Mouse (Mus musculus) CH12.LX (cell line): ENCODE results near the gene Dclre1b.

ENCODE experiments used
- CTCF ChIP-seq, 2 experiments: IDR thresholded peaks in 1 of 2; conservative IDR thresholded peaks in 1 of 2; 2 replicates each; pipeline ENCODE4 v1.5.1; 2011 to 2012; ENCODE audit warnings: low read depth in 2 of 2, low read length in 2 of 2, improper control_type of control experiment in 1 of 2, inconsistent platforms in 1 of 2, mild to moderate bottlenecking in 1 of 2, moderate library complexity in 1 of 2
- EP300 ChIP-seq: IDR thresholded peaks from 2 replicates; pipeline ENCODE4 v1.6.1; 2011; ENCODE audit warnings: low read length, improper control_type of control experiment
- GABPA ChIP-seq: IDR thresholded peaks from 2 replicates; pipeline ENCODE4 v1.6.1; 2012; ENCODE audit warnings: low read depth, low read length, improper control_type of control experiment, inconsistent platforms; ENCODE audit not compliant: insufficient replicate concordance
- KAT2A ChIP-seq: IDR thresholded peaks from 2 replicates; pipeline ENCODE4 v1.6.1; 2012; ENCODE audit warnings: low read length, improper control_type of control experiment, inconsistent platforms; ENCODE audit not compliant: insufficient replicate concordance
- MAFK ChIP-seq: IDR thresholded peaks from 2 replicates; pipeline ENCODE4 v1.6.1; 2011; ENCODE audit warnings: low read length, improper control_type of control experiment; ENCODE audit not compliant: insufficient replicate concordance
- POLR2A ChIP-seq: IDR thresholded peaks from 2 replicates; pipeline ENCODE4 v1.6.1; 2011; ENCODE audit warnings: low read depth, mild to moderate bottlenecking, improper control_type of control experiment, low read length
- POLR2AphosphoS2 ChIP-seq: IDR thresholded peaks from 2 replicates; pipeline ENCODE4 v1.6.1; 2011; ENCODE audit warnings: low read depth, low read length, improper control_type of control experiment
- RAD21 ChIP-seq: IDR thresholded peaks from 2 replicates; pipeline ENCODE4 v1.6.1; 2011; ENCODE audit warnings: low read depth, mild to moderate bottlenecking, low read length, improper control_type of control experiment, moderate library complexity

DNA sequence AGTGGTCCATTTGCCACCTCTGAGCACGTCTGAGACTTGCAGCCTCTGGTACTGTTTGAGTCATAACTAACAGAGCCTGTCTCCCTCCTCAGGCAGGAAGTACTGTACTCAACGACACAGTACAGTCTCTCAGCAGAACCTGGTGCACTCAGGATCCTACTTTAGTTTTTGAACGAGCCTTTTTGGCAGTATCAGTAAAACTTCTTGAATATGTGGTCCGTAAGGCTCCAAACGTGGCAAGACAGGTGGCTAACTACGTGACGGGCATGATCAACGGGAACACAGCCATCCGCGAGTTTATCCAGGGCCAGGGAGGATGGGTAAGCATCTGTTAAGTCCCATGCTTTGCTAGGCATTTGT is 26.7 kb upstream of the Dclre1b start:
- TF ChIP-seq GABPA (no peak), EP300 (no peak; the same call in 1 of the 2 replicates), KAT2A (no peak), MAFK (no peak), POLR2AphosphoS2 (no peak), POLR2A (peak; percentile 75), CTCF (conservative IDR thresholded peaks at IDR 0.05 in 1 of 2, IDR thresholded peaks at IDR 0.05 in 1 of 2; ENCODE audit: low read depth in 2 of 2, low read length in 2 of 2) (peak in 1 of 2 experiments; percentile 15; a peak in 1 of 4 replicates), RAD21 (no peak; the same call in none of the 2 replicates)
